Mouse (Mus musculus) brain, embryonic 14.5 days (tissue): ENCODE results near the gene Rnf26.

Source experiments
- CTCF ChIP-seq: fragments of 200-500 bp; IDR thresholded peaks from 2 replicates; pipeline ENCODE4 v1.5.1; 2012; ENCODE audit warnings: inconsistent platforms, mild to moderate bottlenecking, moderate library complexity, borderline replicate concordance; ENCODE audit not compliant: insufficient read depth, insufficient read length; ENCODE audit errors: extremely low read depth
- POLR2A ChIP-seq: fragments of 200-500 bp; IDR thresholded peaks from 2 replicates; pipeline ENCODE4 v1.6.1; 2012; ENCODE audit warnings: mild to moderate bottlenecking, inconsistent platforms, borderline replicate concordance; ENCODE audit not compliant: poor library complexity, insufficient read depth, insufficient read length, severe bottlenecking; ENCODE audit errors: extremely low read depth

- no peak for TF ChIP-seq CTCF
- TF ChIP-seq POLR2A = no peak
These were observed 63.7 kb downstream of the Rnf26 start for GRCm38 (mm10) chr9:44049381-44050165.
